Mouse (Mus musculus) erythroblast, embryonic 14.5 days (primary cell): ENCODE data around the gene F830045P16Rik.

Experiments used
- GATA1 ChIP-seq: IDR thresholded peaks from 2 replicates; pipeline ENCODE4 v1.6.1; 2012; ENCODE audit warnings: low read length, inconsistent platforms, mixed read lengths
- TAL1 ChIP-seq: IDR thresholded peaks from 3 replicates; pipeline ENCODE4 v1.6.1; 2012; ENCODE audit warnings: low read length, inconsistent platforms, mixed read lengths

DNA sequence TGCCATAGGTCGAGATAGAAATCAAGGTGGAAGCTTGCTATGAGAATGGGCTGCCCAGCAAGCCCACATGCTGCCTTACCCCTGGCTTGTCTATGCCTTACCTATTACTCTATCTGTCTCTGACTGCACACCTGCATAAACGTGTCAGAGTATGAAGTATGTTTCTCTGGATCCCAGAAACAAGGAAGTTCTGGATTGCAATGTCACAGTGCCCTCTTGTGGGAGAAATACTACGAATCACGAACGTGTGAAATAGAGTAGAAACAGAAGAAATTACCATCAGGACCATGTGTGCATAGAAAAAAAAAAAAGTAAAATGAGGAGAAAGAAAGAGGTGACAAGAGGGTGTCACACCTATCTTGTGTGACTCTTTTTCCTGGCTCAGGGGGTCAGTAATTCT, 64.5 kb downstream of the F830045P16Rik start:
- TF ChIP-seq GATA1 = no peak
- no peak for TF ChIP-seq TAL1
